Mouse (Mus musculus) E14TG2a.4 (cell line): ENCODE measurements at regions not wholly inside any gene's neighbourhood (a gene's known extent, or its start where the extent isn't known, plus 50 kb on each side); places are given as distances from the start of the nearest gene placed in this dataset.

Source experiments
- CTCF ChIP-seq: conservative IDR thresholded peaks from 2 replicates; pipeline ENCODE4 v1.5.1; 2014; ENCODE audit warnings: low read length
- NANOG ChIP-seq: IDR thresholded peaks from 2 replicates; pipeline ENCODE4 v1.6.1; 2014; ENCODE audit warnings: borderline replicate concordance, low read length, mixed read lengths
- POU5F1 ChIP-seq: IDR thresholded peaks from 2 replicates; pipeline ENCODE4 v1.6.1; 2014; ENCODE audit warnings: low read length, borderline replicate concordance

GRCm38 (mm10) chr15:60193157-60193556, 176.7 kb upstream of the 4933412E24Rik start:
- TF ChIP-seq CTCF (no peak), POU5F1 (no peak), NANOG (no peak)
